Mouse (Mus musculus): ENCODE measurements around the gene Brk1.

The Brk1 gene

GRCm38 (mm10) chr6:113623941-113624751, 19.6 kb downstream of the Brk1 start, which contains the start of gene Vhl:
Gene Vhl (plus strand): TSS chr6:113623959.
- DNase-seq, result peak; percentile 90 to 93

GRCm38 (mm10) chr6:113624989-113625770, 20.6 kb downstream of the Brk1 start:
- DNase-seq, result no peak

GRCm38 (mm10) chr6:113630322-113630721, 25.8 kb downstream of the Brk1 start:
- no peak for DNase-seq

- no peak for DNase-seq
Measured at GRCm38 (mm10) chr6:113632863-113633262, 28.3 kb downstream of the Brk1 start.

- DNase-seq, result peak; percentile 95 to 97
Measured at GRCm38 (mm10) chr6:113638302-113639040, 33.9 kb downstream of the Brk1 start, which contains the start of gene Irak2. Gene Irak2 (plus strand): TSS chr6:113638467.

- no peak for DNase-seq
Measured at GRCm38 (mm10) chr6:113639201-113639600, 34.6 kb downstream of the Brk1 start.

- DNase-seq, result no peak
Measured at GRCm38 (mm10) chr6:113642605-113643004, 38.0 kb downstream of the Brk1 start.

GRCm38 (mm10) chr6:113643021-113643420, 38.4 kb downstream of the Brk1 start:
- no peak for DNase-seq

- DNase-seq, result no peak
Measured at GRCm38 (mm10) chr6:113643967-113644366, 39.4 kb downstream of the Brk1 start.

- peak; percentile 77 to 83 for DNase-seq
Measured at GRCm38 (mm10) chr6:113644808-113645207, 40.2 kb downstream of the Brk1 start.

GRCm38 (mm10) chr6:113649346-113650196, 45.0 kb downstream of the Brk1 start:
- DNase-seq, result no peak

- no peak for DNase-seq
Measured at GRCm38 (mm10) chr6:113650197-113650640, 45.6 kb downstream of the Brk1 start.

- no peak for DNase-seq
Measured at GRCm38 (mm10) chr6:113651626-113652025, 47.1 kb downstream of the Brk1 start.

GRCm38 (mm10) chr6:113653551-113653950, 49.0 kb downstream of the Brk1 start:
- no peak for DNase-seq

GRCm38 (mm10) chr6:113654102-113654501, 49.5 kb downstream of the Brk1 start:
- DNase-seq, result peak; percentile 53 to 59

- peak in 1 of 2 experiments; percentile 59 for DNase-seq
Measured at GRCm38 (mm10) chr6:113654753-113655397, 50.3 kb downstream of the Brk1 start.

GRCm38 (mm10) chr6:113655475-113655874, 50.9 kb downstream of the Brk1 start:
- DNase-seq, result no peak

GRCm38 (mm10) chr6:113656847-113657246, 52.3 kb downstream of the Brk1 start:
- DNase-seq, result peak; percentile 80 to 89

- no peak for DNase-seq
Measured at GRCm38 (mm10) chr6:113658226-113658625, 53.7 kb downstream of the Brk1 start.

- no peak for DNase-seq
Measured at GRCm38 (mm10) chr6:113659648-113660491, 55.3 kb downstream of the Brk1 start.
